14 mouse cellular contexts compared by ENCODE assay signal in genomic region chr13:44659861-44660260, GRCm38 (mm10).
A peak's percentile ranks its signal among the peaks of the same experiment; 100 is the strongest.
DNase-seq lines count a peak whose midpoint lies in the region; ATAC-seq and TF ChIP-seq lines count a peak whose summit lies in the region.
"Had no signal": no experiment of that assay in that cellular context is flagged by ENCODE, and none has a peak within 500 bp of the region (broad histone marks: within the 10 kb centered on the region; RNA-seq: fewer than 3 reads in every experiment).

No protein-coding gene starts in this region.

- no peaks in the 10 kb centered on the region for H3K9me3 ChIP-seq in liver, postnatal 0 days (ENCODE audit: low read length)
- H3K9me3 ChIP-seq: embryonic facial prominence, embryonic 15.5 days; heart, embryonic 13.5 days; hindbrain, embryonic 15.5 days; midbrain, embryonic 12.5 days had no signal

- peaks cover 36% of the 10 kb centered on the region for H3K4me1 ChIP-seq in liver, postnatal 0 days (ENCODE audit: insufficient read depth)
- H3K4me1 ChIP-seq: embryonic facial prominence, embryonic 15.5 days; hindbrain, embryonic 15.5 days; midbrain, embryonic 12.5 days had no signal

- H3K4me2 ChIP-seq in liver, postnatal 0 days (ENCODE audit: low read depth, low read length): peak overlapping the region; percentile 45; the same call in 1 of the 2 replicates
- H3K4me2 ChIP-seq: embryonic facial prominence, embryonic 15.5 days; heart, embryonic 13.5 days; hindbrain, embryonic 15.5 days; midbrain, embryonic 12.5 days had no signal

- H3K27me3 ChIP-seq in liver, postnatal 0 days (ENCODE audit: insufficient read depth, low read length): no peaks in the 10 kb centered on the region
- H3K27me3 ChIP-seq: embryonic facial prominence, embryonic 15.5 days; heart, embryonic 13.5 days; hindbrain, embryonic 15.5 days had no signal

- no peak; the same call in 1 of the 2 replicates for ATAC-seq in liver, postnatal 0 days

- no peak overlapping the region for H3K27ac ChIP-seq in liver, postnatal 0 days (ENCODE audit: low read depth)
- H3K27ac ChIP-seq: embryonic facial prominence, embryonic 15.5 days; heart, embryonic 13.5 days; hindbrain, embryonic 15.5 days; midbrain, embryonic 12.5 days had no signal

- H3K36me3 ChIP-seq in liver, postnatal 0 days (replicated peaks; ENCODE audit: insufficient read depth, low read length): no peaks in the 10 kb centered on the region
- H3K36me3 ChIP-seq: embryonic facial prominence, embryonic 15.5 days; heart, embryonic 13.5 days; hindbrain, embryonic 15.5 days; midbrain, embryonic 12.5 days had no signal

- no peak for TF ChIP-seq CTCF in liver, postnatal 0 days (IDR thresholded peaks at IDR 0.05; ENCODE audit: low read depth)

- no peak overlapping the region for H3K4me3 ChIP-seq in liver, postnatal 0 days (ENCODE audit: low read depth, low read length)
- H3K4me3 ChIP-seq: embryonic facial prominence, embryonic 15.5 days; heart, embryonic 13.5 days; hindbrain, embryonic 15.5 days; midbrain, embryonic 12.5 days had no signal

- no peak overlapping the region for H3K9ac ChIP-seq in liver, postnatal 0 days (replicated peaks)
- H3K9ac ChIP-seq: embryonic facial prominence, embryonic 15.5 days; heart, embryonic 13.5 days; hindbrain, embryonic 15.5 days; midbrain, embryonic 12.5 days had no signal

- no peak for TF ChIP-seq EP300 in liver, postnatal 0 days (IDR thresholded peaks at IDR 0.05; ENCODE audit: low read depth)

- DNase-seq in adrenal gland, adult (ENCODE audit: inconsistent age in 2 of 2, low spot score in 1 of 2): peak; percentile 57 to 92
- DNase-seq in adrenal gland, postnatal 4 days (ENCODE audit: low spot score in 2 of 2): no peak
- DNase-seq in ES-CJ7 (ENCODE audit: low read depth, low spot score): peak; percentile 25
- peak; percentile 40 for DNase-seq in c-Kit-positive CD71-negative TER-119-negative erythroid progenitor cells, embryonic 14.5 days (ENCODE audit: low read depth)
- DNase-seq in liver, postnatal 0 days: no peak
- DNase-seq in cerebellum, adult 11-12 months: no peak
- DNase-seq in neural tube, embryonic 10.5 days (ENCODE audit: extremely low spot score, low spot score): no peak
- DNase-seq in cerebellum, postnatal 10 days: no peak
- DNase-seq: cerebellum, adult 8-10 months; lung, adult 2 months had no signal

- WGBS in liver, postnatal 0 days (ENCODE audit: insufficient replicate concordance): 33% methylated on average over 6 of the region's 6 CpGs

Comparison
In these comparisons a context has a peak if more than half of its experiments do, and no peak if none do; other contexts are left out.
1. DNase-seq: peak in adrenal gland, adult (2 of 2), ES-CJ7 (single experiment) and c-Kit-positive CD71-negative TER-119-negative erythroid progenitor cells, embryonic 14.5 days (single experiment); none in adrenal gland, postnatal 4 days (0 of 2), liver, postnatal 0 days (single experiment), cerebellum, adult 11-12 months (single experiment), neural tube, embryonic 10.5 days (single experiment) and cerebellum, postnatal 10 days (0 of 2).